Mouse (Mus musculus): ENCODE measurements at regions not wholly inside any gene's neighbourhood (a gene's known extent, or its start where the extent isn't known, plus 50 kb on each side); places are given as distances from the start of the nearest gene placed in this dataset.
A peak's percentile ranks its signal among the peaks of the same experiment; 100 is the strongest.

DNA sequence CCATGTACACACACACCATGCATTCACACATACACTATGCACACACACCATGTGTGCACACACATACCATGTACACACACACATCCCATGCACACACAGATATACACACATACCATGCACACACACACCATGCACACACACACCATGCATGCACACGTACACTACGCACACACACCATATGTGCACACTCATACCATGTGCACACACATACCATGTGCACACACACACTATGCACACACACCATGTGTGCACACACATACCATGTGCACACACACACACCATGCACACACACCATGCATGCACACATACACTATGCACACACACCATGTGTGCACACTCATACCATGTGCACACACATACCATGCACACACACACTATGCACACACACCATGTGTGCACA lies 87.1 kb upstream of the Tmem150c start:
- no peak for DNase-seq (ENCODE audit: low spot score in 2 of 2)

DNA sequence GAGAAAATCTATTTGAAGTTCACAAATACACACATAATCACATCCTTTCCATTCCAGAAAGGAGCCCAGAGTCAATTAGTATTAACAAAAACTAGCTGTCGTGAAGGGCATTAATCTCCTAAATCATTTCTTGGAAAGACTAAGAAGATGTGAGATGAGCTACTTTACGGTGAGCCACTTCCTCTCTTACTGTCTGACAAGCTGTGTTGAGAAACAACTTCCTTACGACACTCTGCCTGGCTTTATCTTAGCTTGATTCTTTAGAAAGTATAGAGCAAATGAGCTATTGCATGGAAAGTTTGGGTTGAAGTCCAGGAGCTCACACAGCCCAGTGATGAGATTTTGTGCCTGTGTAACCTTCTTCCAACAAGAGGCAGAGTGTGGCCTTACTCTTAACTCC lies 85.2 kb upstream of the Tmem150c start:
- no peak for DNase-seq (ENCODE audit: low spot score in 2 of 2)

DNA sequence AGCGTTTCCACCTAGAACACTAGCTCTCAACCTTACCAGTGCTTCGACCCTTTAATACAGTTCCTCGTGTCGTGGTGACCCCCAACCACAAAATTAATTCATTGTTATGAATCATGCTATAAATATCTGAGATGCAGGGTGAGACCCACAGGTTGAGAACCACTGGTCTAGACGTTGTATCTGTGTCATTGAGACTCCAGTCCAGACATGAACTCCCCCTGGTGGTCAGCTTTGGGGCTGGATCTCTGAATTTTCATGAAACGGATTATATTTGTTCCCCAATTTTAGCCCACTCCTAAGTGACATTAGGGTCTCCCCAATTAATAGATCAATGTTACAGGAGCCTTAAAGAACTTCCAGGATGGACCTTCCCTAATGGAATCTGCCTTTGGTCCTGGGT lies 81.3 kb upstream of the Tmem150c start:
- no peak for DNase-seq (ENCODE audit: low spot score in 2 of 2)

DNA sequence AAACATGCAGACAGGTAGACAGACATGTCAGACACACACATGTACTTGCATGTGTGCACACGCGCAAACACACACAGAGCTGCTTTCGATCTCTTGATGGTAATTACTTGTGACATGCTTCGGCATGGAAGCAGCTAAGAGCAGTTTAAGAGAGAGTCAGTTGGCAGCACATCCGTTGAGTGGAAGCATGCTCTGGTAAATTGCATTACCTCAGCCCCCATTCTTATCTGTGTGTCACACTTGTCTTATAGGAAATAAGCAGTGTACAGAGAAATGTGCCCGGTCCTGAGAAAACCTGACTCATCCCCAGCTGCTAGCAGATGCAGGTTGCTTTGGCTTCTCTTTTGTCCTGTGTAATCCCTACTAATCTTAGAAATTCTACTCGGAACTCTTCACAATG lies 80.0 kb upstream of the Tmem150c start:
- no peak for DNase-seq (ENCODE audit: low spot score in 2 of 2)

DNA sequence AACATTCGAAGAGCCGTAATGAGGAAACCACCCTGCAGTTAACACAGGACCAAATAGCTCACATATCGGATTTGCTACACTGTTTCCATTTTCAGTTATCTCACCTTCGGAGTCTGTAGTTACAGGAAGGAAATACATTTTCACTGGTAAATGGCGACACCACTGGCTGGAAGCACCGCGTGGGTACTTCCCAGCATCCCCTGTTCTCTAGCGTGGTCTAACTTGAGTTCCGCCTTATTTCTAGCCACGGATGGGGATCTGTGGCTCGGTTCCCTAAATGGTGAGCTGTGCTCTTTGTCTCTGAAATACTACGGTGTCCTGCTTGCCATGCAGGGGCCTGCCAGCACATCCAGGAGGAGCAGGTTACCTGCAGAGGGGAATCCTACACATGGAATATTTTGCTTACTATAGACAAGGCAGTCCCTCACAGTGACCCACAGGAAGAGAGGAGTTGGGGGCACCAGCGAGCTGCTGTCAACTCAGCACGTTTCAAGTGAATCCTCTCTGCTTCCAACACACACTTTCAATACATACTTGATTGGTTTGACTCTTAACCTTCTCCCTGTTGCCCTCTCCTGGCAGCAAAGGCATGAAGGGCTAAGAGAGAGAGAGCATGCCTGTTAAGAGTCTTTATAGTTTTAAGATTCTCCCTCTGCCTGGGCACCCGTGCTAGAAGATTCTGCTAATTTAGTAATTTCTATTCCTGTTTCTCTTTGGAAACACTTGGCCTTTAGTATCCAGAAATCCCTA lies 78.9 kb upstream of the Tmem150c start:
- DNase-seq (ENCODE audit: low spot score in 2 of 2) = peak in 1 of 2 experiments; percentile 14

DNA sequence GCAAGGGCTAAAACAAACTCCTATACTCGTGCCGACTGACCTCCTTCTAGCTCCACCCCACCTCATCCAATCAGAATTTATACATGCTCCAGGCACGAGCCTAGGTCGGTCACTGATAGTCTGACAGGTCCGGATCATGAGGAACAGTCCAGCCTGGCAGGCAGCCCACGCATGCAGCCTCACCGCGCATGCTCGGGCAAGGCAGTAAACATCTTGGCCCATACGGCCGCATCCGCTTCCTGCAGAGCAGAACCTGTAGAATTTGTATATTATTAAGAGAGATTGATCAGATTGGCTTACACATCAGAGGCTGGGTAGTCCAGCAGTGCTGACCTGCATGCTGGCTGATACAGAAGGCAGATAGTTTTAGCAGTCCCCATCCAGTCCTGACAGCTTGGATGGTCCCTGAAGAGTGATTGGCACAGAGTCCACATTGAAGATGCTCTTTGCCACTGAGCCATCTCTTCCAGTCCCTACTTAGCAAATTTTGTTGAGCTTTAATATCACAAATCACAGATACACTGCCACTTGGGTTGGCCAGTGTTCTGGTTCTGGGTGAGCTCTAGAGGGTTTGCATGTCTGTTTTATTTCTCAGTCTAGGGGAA lies 78.2 kb upstream of the Tmem150c start:
- DNase-seq (ENCODE audit: low spot score in 2 of 2) = peak in 1 of 2 experiments; percentile 15

DNA sequence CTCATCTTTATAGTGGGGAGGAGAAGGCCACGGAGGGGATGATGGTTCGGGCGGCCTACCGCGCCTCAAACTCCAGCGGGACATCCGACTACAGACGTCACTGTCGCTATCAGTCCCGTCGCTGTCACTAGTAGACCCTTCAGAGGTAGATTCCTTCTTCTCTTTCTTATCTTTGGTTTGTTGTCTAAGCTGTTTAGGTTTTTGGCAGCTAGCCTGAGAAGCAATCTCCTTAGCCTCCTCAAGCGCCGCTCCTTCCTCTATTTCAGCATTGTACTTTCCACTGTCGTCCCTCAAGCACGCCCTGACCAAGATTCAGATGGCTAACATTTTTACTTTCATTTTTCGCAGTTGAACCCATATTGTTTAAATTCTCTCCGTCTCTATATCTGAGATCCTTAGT lies 76.7 kb upstream of the Tmem150c start:
- DNase-seq (ENCODE audit: low spot score in 2 of 2) = no peak

DNA sequence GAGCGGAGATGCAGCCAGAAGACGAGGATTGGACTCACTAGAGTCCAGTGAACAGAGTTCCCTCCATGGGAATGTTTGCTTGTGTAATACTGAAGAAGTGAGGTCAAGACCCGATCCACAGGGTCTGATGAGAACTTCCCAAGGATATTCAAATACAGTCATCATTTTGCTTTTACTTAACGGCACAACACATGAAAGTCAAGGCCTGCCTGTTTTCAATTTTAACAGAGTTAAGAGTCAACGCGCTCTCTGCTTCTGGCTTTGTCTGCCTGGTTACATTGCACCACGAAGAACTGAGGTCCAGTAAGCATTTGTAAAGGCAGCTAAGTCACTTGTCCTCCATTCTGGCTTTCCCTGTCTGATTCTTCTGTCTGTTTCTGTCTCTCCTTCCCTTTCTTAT lies 72.5 kb upstream of the Tmem150c start:
- no peak for DNase-seq (ENCODE audit: low spot score in 2 of 2)

DNA sequence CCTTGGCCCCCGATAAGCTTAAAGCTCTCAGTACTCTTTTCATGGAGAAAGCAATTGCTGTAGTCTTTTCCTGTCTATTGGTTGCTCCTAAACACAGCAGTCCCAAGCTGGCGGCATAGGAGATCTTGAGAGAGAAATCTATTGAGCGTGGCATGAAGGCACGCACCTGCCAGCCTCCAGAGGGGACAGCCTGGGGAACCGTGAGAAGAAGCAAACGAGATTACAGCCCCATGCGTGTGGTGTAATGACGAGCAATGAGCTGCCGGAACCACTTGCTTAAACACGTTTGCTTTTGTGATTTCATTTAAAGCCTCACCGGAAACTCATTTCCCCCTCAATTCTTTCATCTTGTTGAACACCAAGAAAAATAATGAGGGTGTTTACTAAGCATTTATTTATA lies 72.0 kb upstream of the Tmem150c start:
- DNase-seq (ENCODE audit: low spot score in 2 of 2) = no peak

DNA sequence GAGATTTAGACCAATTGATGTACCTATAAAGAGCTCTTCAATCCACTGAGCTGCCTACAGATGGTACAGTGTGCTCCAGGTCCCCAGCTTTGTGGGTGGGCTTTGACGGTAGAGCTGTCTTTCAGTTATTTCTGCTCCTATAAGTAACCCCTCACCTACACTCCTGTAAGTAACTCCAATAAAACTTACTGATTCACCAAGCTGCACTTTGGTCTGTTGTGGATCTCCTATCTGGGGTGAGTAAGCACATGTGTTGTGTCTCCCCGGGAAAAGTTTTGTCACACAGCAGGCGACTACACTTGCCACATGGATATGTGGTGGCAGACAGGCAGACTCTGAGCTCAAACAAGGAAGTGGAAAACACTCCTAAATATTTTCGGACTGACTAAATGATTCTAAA lies 70.4 kb upstream of the Tmem150c start:
- DNase-seq (ENCODE audit: low spot score in 2 of 2) = no peak

DNA sequence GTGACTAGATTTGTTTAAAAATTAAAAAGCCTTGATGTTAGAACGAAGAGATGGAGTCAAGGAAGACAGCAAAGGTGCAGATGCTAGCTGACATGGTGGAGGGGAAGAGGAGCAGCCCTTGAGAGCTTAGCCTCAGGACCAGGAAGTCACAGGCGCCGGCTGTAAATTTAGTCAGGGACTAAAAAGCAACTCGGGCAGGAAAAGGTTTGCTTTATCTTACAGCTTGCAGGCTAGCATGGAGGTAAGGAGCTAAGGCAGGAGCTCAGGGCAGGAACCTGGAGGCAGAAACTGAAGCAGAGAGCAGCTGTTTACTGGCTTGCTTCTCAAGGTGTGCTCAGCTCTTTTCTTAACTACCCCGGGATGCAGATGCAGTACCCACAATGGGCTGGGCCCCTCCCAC lies 68.3 kb upstream of the Tmem150c start:
- no peak for DNase-seq (ENCODE audit: low spot score in 2 of 2)

DNA sequence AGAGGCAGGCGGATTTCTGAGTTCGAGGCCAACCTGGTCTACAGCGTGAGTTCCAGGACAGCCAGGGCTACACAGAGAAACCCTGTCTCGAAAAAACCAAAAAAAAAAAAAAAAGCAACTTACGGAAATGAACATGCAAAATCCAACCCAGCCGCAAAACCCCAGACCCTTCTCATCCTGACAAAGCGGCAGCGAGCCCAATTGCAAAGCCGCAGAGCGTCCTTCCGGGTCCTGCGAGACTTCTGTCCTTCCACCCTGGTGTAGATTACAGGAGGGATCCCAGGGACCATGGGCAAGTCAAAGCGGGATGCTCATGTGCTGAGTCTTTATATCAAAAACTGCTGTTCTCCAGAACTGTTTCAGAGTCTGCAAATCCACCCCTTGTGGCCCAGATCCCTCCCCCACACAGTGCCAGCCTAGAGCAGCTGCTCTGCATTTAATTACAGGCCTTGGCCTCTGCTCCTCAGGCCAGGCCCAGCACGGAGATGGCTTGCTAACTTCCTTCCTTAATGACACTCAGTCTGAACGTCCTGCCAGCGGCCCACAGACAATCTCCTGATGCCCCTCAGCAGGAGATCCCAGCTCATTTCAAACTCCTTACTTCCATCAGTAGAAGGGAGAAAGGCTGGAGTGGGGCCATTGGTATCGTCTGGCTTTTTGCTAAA lies 67.1 kb upstream of the Tmem150c start:
- no peak for DNase-seq (ENCODE audit: low spot score in 2 of 2)

DNA sequence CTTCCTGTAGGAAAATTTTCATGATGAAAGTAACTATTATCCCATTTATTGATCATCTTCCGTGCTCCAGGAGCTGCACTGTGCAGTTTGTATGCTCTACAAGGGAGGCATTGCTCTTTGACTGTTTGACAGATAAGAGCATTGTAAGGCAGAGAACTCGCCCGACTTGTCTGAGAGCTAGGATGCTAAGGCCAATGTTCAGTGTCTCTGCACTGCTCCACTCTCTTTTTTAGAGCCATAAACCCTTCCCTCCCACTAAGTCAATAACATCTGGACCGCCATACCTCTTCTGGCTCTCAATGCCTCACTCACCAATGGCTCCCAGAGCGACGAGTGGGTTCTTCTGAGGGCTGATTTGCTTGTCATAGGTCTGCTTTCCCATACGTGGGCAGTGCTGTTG lies 65.9 kb upstream of the Tmem150c start:
- no peak for DNase-seq (ENCODE audit: low spot score in 2 of 2)

DNA sequence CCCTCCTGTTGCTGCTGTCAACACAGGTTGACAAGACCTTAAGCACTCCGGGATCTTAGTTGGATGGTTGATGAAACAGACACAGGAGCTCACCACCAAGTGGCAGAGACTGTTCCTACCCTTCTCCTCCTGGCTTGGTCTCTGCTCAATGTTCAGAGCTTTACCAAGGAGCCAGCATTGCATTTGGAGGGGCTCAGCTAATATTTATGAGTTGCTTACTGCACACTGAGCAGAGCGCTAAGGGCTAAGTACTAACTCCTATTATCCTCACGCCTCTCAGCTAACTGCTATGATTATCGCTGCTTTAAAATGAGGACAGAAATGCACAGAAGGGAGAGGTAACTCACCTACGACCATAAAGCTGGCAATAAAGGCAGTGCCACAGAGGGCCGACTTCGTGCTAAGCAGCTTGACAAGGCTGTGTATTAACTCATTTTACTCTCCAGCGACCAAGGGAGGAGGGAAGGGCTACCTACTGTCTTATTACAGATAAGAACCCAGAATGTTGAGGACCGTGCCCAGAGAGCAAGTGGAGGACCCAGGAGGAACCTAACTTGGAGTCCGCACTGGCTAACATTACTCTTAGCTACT lies 65.3 kb upstream of the Tmem150c start:
- DNase-seq (ENCODE audit: low spot score in 2 of 2) = no peak

DNA sequence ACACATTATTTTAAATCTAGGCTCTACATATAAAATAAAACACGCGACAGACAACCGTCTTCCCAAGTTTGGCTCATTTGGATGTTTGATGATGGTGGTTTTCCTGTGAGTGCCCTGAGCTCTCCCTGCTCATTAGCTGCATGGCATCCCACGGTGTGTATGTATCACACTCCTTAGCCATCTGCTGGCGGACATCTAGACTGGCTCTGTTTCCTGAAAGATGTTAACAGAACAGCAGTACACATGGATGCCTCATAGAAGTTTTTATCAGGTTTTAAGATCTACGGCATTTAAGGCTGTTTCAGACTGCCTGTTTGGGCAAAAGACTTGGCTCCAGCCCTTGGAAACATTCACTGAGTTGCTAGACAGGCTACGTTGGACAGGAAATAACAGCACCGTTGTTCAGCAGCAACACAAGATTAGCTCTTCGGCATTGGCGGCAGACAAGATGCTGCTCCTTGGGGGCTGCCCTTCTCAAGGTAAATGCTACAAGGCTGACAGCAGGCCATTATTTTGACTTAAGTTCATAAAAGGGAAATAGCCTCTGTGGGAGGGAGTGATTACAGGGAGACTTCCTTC lies 61.5 kb upstream of the Tmem150c start:
- DNase-seq (ENCODE audit: low spot score in 2 of 2) = no peak

DNA sequence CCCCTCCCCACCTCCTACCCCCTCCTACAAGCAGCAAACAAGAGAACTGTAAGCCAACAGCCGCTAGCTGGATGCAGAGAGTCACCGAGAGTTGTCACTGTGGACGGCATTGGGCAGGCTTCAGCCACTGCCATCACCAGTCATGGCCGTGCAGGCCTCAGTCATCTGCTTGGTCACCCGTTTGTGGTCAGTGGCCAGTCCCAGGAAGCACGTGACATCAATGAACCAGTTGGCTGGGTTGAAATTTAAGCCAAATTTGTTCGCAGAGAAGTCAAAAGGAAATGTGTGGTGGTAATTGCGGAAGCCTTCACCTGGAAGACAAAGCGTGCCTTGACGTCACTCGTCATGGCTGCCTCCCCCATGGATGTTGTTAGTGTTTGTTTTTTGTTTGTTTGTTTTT lies 60.7 kb upstream of the Tmem150c start:
- no peak for DNase-seq (ENCODE audit: low spot score in 2 of 2)

DNA sequence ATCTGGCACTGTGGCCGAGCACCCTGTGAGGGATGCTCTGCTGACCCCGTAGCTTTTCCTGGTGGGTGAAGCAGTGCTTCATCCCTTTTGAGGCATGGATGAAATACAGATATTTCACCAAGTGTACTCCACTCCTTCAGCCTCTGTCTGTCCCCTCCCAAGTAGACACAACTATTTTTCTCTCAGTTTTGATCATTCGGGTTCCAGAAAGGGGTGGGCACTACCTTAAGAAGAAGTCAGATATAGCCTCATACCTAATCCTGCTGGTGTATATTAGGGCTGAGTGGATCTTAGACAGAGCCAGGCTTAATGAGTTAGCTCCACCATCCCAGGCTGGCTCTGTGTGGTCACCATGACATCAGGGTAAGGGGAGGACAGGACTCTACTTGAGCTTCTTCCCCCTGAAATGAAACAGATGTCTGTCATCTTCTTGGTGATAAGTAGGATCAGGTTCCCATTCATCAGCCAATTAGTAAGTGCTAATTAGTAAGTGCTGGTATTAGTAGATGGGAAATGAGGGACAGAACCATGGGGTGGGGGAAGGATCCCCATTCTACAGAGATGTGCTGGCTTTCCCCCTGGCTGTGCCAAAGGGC lies 58.7 kb upstream of the Tmem150c start:
- no peak for DNase-seq (ENCODE audit: low spot score in 2 of 2)

DNA sequence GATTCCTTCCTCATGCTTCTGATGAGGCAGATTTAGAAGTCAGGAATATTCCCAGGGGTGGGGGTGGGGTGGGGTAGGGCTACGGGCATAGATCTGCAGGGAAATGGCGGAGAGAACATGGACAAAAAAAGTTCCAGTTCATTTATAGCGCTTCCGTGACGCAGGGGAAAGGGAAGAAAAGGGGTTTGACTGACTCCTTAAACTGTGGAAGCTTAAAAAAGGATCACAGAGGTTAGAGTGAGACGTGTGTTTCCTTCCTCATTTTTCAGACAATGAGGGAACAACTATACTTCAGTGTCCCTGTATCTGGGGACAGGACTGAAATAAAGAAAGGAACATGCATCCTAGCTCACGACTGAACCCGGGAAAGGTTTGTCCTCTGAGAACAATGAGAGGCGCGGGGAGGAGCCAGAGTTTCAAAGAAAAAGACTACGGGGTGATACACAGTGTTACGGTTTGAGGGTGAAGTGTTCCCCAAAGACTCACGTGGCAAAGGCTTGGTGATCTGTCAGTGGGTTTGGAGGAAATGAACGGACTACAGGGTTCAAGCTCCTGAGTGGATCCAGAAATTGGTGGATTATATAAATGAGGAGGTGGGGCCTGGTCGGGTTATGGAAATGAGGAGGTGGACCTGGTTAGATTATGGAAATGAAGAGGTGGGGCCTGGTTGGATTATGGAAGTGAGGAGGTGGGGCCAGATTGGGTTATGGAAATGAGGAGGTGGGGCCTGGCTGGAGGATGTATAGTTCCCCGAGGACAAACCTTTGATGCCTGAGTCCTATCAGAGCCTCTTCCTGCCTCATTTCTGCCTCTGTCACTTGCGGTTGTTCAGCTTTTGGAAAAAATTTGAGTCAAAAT lies 57.8 kb upstream of the Tmem150c start:
- DNase-seq (ENCODE audit: low spot score in 2 of 2) = no peak

DNA sequence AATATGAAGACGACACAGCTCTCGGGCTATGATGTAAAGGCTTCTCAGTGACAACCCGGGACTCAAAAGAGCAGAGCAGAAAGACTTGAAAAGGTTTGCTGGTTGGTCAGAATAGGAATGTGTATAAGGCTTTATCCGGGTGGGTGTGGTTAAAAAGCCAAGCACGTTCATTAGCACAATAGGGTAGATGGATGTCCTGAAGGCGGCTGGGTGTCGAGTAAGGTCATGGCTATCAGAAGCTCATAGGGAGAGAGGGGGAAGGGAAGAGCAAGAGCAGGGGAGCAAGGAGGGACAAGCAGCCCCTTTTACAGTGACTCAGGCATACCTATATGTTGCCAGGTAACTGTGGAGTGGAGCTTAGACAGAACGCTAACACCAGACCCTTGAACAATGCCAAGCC lies 54.3 kb upstream of the Tmem150c start:
- no peak for DNase-seq (ENCODE audit: low spot score in 2 of 2)

DNA sequence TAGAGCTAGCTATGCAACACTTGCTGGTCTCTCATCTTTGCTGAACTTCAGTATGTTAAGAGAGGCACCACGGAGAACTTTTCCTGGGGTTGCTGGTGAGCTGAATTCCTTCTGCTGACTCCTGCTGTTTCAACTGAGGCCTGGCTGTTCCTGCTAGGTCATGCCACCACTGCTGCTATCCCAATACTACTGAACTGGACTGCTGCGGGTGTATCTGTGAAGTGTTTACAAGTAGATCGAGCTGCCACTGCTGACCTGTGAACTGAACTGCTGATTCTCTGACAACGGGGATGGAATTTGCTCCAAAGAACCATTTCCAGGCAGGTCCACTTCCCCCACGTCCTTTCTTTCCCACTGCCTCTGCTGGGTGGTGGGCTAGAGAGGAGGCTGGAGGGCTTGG lies 51.1 kb upstream of the Tmem150c start:
- DNase-seq (ENCODE audit: low spot score in 2 of 2) = no peak

All from right cerebral cortex, postnatal 10 days (tissue).